Mouse (Mus musculus) heart, adult 2 months (tissue): ENCODE measurements at regions not wholly inside any gene's neighbourhood (a gene's known extent, or its start where the extent isn't known, plus 50 kb on each side); places are given as distances from the start of the nearest gene placed in this dataset.

Experiments
- CTCF ChIP-seq: fragments of 200-600 bp; IDR thresholded peaks from 2 replicates; pipeline ENCODE4 v1.8.1; 2022; ENCODE audit warnings: antibody characterized with exemption, mild to moderate bottlenecking, moderate library complexity
- EP300 ChIP-seq: fragments of 200-500 bp; IDR thresholded peaks from 2 replicates; pipeline ENCODE4 v1.6.1; 2011; ENCODE audit warnings: low read depth, low read length, control low read depth; ENCODE audit not compliant: insufficient read depth
- POLR2A ChIP-seq: fragments of 200-500 bp; IDR thresholded peaks from 2 replicates; pipeline ENCODE4 v1.6.1; 2011; ENCODE audit warnings: mild to moderate bottlenecking, low read depth, low read length, control low read depth; ENCODE audit not compliant: insufficient read depth

DNA sequence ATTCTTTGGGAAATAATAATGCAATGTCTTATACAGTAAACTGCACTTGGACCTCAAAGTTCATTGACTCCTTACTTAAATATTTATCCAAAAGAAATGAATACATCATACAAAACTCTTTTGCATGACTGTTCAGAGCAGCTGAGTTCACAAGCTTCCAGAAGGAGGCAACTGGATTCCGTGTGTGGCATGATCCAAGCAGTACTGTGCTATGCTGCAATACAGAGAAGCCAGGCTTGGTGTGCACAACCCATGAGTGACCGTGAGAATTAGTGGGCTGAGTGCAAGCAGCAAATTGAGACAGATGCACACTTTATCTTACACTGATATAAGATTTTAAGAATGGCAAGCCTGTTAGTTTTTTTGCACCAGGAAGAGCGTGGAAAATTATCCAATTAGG lies 270.0 kb upstream of the Gimd1 start:
- TF ChIP-seq CTCF (no peak), POLR2A (no peak), EP300 (no peak)
